Mouse (Mus musculus) bone marrow, adult 2 months (tissue): ENCODE measurements at regions not wholly inside any gene's neighbourhood (a gene's known extent, or its start where the extent isn't known, plus 50 kb on each side); places are given as distances from the start of the nearest gene placed in this dataset.

Source experiments
- CTCF ChIP-seq: fragments of 200-500 bp; IDR thresholded peaks from 2 replicates; pipeline ENCODE4 v1.5.1; 2011; ENCODE audit warnings: low read length, control low read depth; ENCODE audit not compliant: control insufficient read depth, insufficient read depth
- POLR2A ChIP-seq: fragments of 200-500 bp; IDR thresholded peaks from 2 replicates; pipeline ENCODE4 v1.6.1; 2011; ENCODE audit warnings: low read depth, mild to moderate bottlenecking, control low read depth, low read length, borderline replicate concordance; ENCODE audit not compliant: control insufficient read depth

DNA sequence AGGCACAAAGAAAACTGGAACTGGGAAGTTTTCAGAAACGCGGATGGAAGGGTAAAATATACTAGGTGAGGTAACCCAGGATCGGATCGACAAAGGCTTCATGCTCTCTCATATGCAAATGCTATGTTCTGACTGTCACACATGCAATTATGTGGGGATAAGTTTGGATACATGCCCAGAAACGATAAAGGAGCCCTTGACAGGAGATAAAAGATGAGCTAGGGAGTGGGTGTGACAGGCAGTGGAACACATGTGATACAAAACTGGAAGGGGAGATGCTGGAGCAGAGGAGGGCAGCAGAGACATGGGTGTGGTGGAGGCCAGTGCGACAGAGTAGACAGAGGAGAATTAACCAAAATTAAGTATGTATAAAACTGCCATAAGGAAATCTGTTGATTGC lies 250.5 kb upstream of the Fbxl7 start:
- TF ChIP-seq CTCF: no peak
- no peak for TF ChIP-seq POLR2A
